ENCODE assay signal across 20 mouse cellular contexts in genomic region chr7:138356655-138357449, GRCm38 (mm10). TPM values are rescaled to one million over a fixed set of nuclear protein-coding genes. Genes with fewer than 3 reads are reported as not detected.
DNase-seq lines count a peak whose midpoint lies in the region; ATAC-seq and TF ChIP-seq lines count a peak whose summit lies in the region.
"Had no signal": no experiment of that assay in that cellular context is flagged by ENCODE, and none has a peak within 500 bp of the region (broad histone marks: within the 10 kb centered on the region; RNA-seq: fewer than 3 reads in every experiment).

No protein-coding gene starts in this region.

- H3K9ac ChIP-seq in hindbrain, embryonic 11.5 days (ENCODE audit: low read depth, low read length): no peak overlapping the region
- H3K9ac ChIP-seq in hindbrain, postnatal 0 days (replicated peaks; ENCODE audit: low read length): no peak overlapping the region
- no peak overlapping the region for H3K9ac ChIP-seq in liver, embryonic 12.5 days
- H3K9ac ChIP-seq: forebrain, embryonic 15.5 days; heart, embryonic 12.5 days; liver, embryonic 14.5 days had no signal

- peak; percentile 46 for DNase-seq in hindbrain, embryonic 11.5 days (ENCODE audit: low spot score)
- no peak for DNase-seq in hindbrain, postnatal 0 days (ENCODE audit: low spot score)
- DNase-seq in liver: peak; percentile 11
- DNase-seq in embryo, embryonic 11.5 days (ENCODE audit: low read depth, low spot score): peak; percentile 20
- DNase-seq in mesoderm, embryonic 11.5 days (ENCODE audit: low read depth, low spot score): peak; percentile 71
- DNase-seq in ovary, postnatal 14 days (ENCODE audit: low spot score): no peak
- DNase-seq in spleen, adult 18-20 months: no peak
- DNase-seq: adrenal gland, adult 2 months; cerebellum, adult 11-12 months; thymus, adult 18-20 months had no signal

- H3K4me3 ChIP-seq in hindbrain, embryonic 11.5 days (ENCODE audit: low read depth, low read length): no peak overlapping the region
- H3K4me3 ChIP-seq in hindbrain, postnatal 0 days (ENCODE audit: low read length): no peak overlapping the region
- no peak overlapping the region for H3K4me3 ChIP-seq in liver, embryonic 12.5 days
- H3K4me3 ChIP-seq: forebrain, embryonic 15.5 days; heart, embryonic 12.5 days had no signal

- no peak overlapping the region for H3K4me2 ChIP-seq in hindbrain, embryonic 11.5 days (replicated peaks; ENCODE audit: low read depth, low read length)
- H3K4me2 ChIP-seq in hindbrain, postnatal 0 days (ENCODE audit: low read depth, low read length): no peak overlapping the region
- H3K4me2 ChIP-seq in liver, embryonic 12.5 days: no peak overlapping the region
- H3K4me2 ChIP-seq: forebrain, embryonic 15.5 days; heart, embryonic 12.5 days had no signal

- no peaks in the 10 kb centered on the region for H3K27me3 ChIP-seq in hindbrain, embryonic 11.5 days (ENCODE audit: control insufficient read depth, insufficient read depth, low read length)
- H3K27me3 ChIP-seq in hindbrain, postnatal 0 days (ENCODE audit: insufficient read depth, low read length): no peaks in the 10 kb centered on the region; the same call in 1 of the 2 replicates
- H3K27me3 ChIP-seq in liver, embryonic 12.5 days (replicated peaks): no peaks in the 10 kb centered on the region
- H3K27me3 ChIP-seq: forebrain, embryonic 15.5 days had no signal

- H3K4me1 ChIP-seq in hindbrain, embryonic 11.5 days (replicated peaks; ENCODE audit: control insufficient read depth, insufficient read depth, low read length): no peaks in the 10 kb centered on the region
- H3K4me1 ChIP-seq in hindbrain, postnatal 0 days (ENCODE audit: insufficient read depth, low read length): no peaks in the 10 kb centered on the region
- no peaks in the 10 kb centered on the region for H3K4me1 ChIP-seq in liver, embryonic 12.5 days
- H3K4me1 ChIP-seq: forebrain, embryonic 15.5 days had no signal

- H3K36me3 ChIP-seq in hindbrain, embryonic 11.5 days (ENCODE audit: control insufficient read depth, insufficient read depth, low read length): no peaks in the 10 kb centered on the region
- H3K36me3 ChIP-seq in hindbrain, postnatal 0 days (ENCODE audit: insufficient read depth, low read length): no peaks in the 10 kb centered on the region
- no peaks in the 10 kb centered on the region for H3K36me3 ChIP-seq in liver, embryonic 12.5 days
- H3K36me3 ChIP-seq: forebrain, embryonic 15.5 days; heart, embryonic 12.5 days had no signal

- 39% methylated on average over 2 of the region's 2 CpGs for WGBS in hindbrain, embryonic 11.5 days
- 40% methylated on average over 2 of the region's 2 CpGs for WGBS in hindbrain, postnatal 0 days
- WGBS in liver, embryonic 12.5 days (ENCODE audit: insufficient replicate concordance): 25% methylated on average over 2 of the region's 2 CpGs

- H3K9me3 ChIP-seq in hindbrain, embryonic 11.5 days (ENCODE audit: control insufficient read depth, low read length): no peaks in the 10 kb centered on the region
- no peaks in the 10 kb centered on the region for H3K9me3 ChIP-seq in hindbrain, postnatal 0 days (ENCODE audit: low read length)
- no peaks in the 10 kb centered on the region for H3K9me3 ChIP-seq in liver, embryonic 12.5 days (replicated peaks)
- H3K9me3 ChIP-seq: forebrain, embryonic 15.5 days; heart, embryonic 12.5 days had no signal

- no peak overlapping the region for H3K27ac ChIP-seq in hindbrain, embryonic 11.5 days (ENCODE audit: low read depth, low read length)
- H3K27ac ChIP-seq in hindbrain, postnatal 0 days: no peak overlapping the region
- no peak overlapping the region for H3K27ac ChIP-seq in liver, embryonic 12.5 days
- H3K27ac ChIP-seq: forebrain, embryonic 15.5 days; liver, embryonic 14.5 days had no signal

- ATAC-seq in hindbrain, embryonic 11.5 days (ENCODE audit: low FRiP score): no peak
- no peak for ATAC-seq in hindbrain, postnatal 0 days
- ATAC-seq in liver, embryonic 12.5 days: no peak
- ATAC-seq: forebrain, embryonic 15.5 days; inflammation-experienced regulatory T-cells, adult 6 months; lung, postnatal 0 days had no signal

- TF ChIP-seq CTCF in hindbrain, postnatal 0 days (IDR thresholded peaks at IDR 0.05; ENCODE audit: low read depth): no peak

RNA-seq across cellular contexts. Expression of gene Tcerg1l, which starts 40.7 kb away (rescaled TPM):
- polyA plus RNA-seq in hindbrain, embryonic 11.5 days (2014; fragmentation: Nextera tagmentation; extraction: Ambion mirVana): 4.3 and 4.5 TPM in 2 replicates
- total RNA-seq in hindbrain, postnatal 0 days (2014; rRNA removed): 28.5 and 33.9 TPM in 2 replicates
- 22.7 and 25.4 TPM in 2 replicates for polyA plus RNA-seq in hindbrain, postnatal 0 days (2015; fragmentation: Nextera tagmentation; extraction: Ambion mirVana)
- 0.17 and 0.23 TPM in 2 replicates for polyA plus RNA-seq in liver, embryonic 12.5 days (2016; fragmentation: Nextera tagmentation; extraction: Ambion mirVana)
- total RNA-seq: gastrocnemius, adult 18-20 months; heart, postnatal 25 days; megakaryocyte, adult 5-6 weeks; MEL had no signal
- polyA plus RNA-seq: inflammation-experienced regulatory T-cells, adult 6 months had no signal

Comparison
In these comparisons a context has a peak if more than half of its experiments do, and no peak if none do; other contexts are left out.
1. DNase-seq: peak in hindbrain, embryonic 11.5 days (single experiment), liver (single experiment), embryo, embryonic 11.5 days (single experiment) and mesoderm, embryonic 11.5 days (single experiment); none in hindbrain, postnatal 0 days (single experiment), ovary, postnatal 14 days (single experiment) and spleen, adult 18-20 months (0 of 2).